Mouse (Mus musculus) forebrain, embryonic 15.5 days (tissue): ENCODE measurements around the gene Olfr539. TPM values are rescaled to one million over a fixed set of nuclear protein-coding genes. Genes with fewer than 3 reads are reported as not detected.

Source experiments
- ATAC-seq: fragments of 200-750 bp; cut with Nextera tagmentation; replicated peaks from 2 replicates; pipeline ENCODE4 v1.8.0; 2017; ENCODE audit warnings: mild to moderate bottlenecking, moderate TSS enrichment, moderate library complexity
- H3K27ac ChIP-seq: fragments of 300-500 bp; sonication (generic); replicated peaks from 2 replicates; pipeline ENCODE4 v1.5.1; 2015; ENCODE audit warnings: mild to moderate bottlenecking, inconsistent platforms
- H3K27me3 ChIP-seq: fragments of 300-500 bp; sonication (generic); 2 replicates; pipeline ENCODE4 v1.6.1; 2015; ENCODE audit warnings: inconsistent platforms
- H3K36me3 ChIP-seq: fragments of 300-500 bp; sonication (generic); 2 replicates; pipeline ENCODE4 v1.6.1; 2015; ENCODE audit warnings: mild to moderate bottlenecking, inconsistent platforms
- H3K4me1 ChIP-seq: fragments of 300-500 bp; sonication (generic); 2 replicates; pipeline ENCODE4 v1.6.1; 2015; ENCODE audit warnings: inconsistent platforms
- H3K4me2 ChIP-seq: fragments of 300-500 bp; sonication (generic); replicated peaks from 2 replicates; pipeline ENCODE4 v1.6.1; 2015; ENCODE audit warnings: mild to moderate bottlenecking, inconsistent platforms
- H3K4me3 ChIP-seq: fragments of 300-500 bp; sonication (generic); 2 replicates; pipeline ENCODE4 v1.5.1; 2015; ENCODE audit warnings: mild to moderate bottlenecking, inconsistent platforms
- H3K9ac ChIP-seq: fragments of 300-500 bp; sonication (generic); replicated peaks from 2 replicates; pipeline ENCODE4 v1.6.1; 2015; ENCODE audit warnings: mild to moderate bottlenecking, inconsistent platforms
- H3K9me3 ChIP-seq: fragments of 300-500 bp; sonication (generic); 2 replicates; pipeline ENCODE4 v1.6.1; 2016; ENCODE audit warnings: inconsistent platforms
- WGBS: fragments of 180-500 bp; shearing (Covaris S2); methylation state at CpG from one replicate; pipeline ENCODE4 v1.1.7; 2015; ENCODE audit warnings: mixed read lengths; 5-methylcytosine and 5-hydroxymethylcytosine counted together
- polyA plus RNA-seq: library from polyadenylated mRNA; unstranded; fragments of >200 nt; fragmentation: Nextera tagmentation; extraction: Ambion mirVana; gene quantifications from 2 replicates; pipeline ENCODE4 v1.2.1, GENCODE M21; 2015

Gene Olfr539
- polyA plus RNA-seq, 1 experiment from 2014 or later: not detected

DNA sequence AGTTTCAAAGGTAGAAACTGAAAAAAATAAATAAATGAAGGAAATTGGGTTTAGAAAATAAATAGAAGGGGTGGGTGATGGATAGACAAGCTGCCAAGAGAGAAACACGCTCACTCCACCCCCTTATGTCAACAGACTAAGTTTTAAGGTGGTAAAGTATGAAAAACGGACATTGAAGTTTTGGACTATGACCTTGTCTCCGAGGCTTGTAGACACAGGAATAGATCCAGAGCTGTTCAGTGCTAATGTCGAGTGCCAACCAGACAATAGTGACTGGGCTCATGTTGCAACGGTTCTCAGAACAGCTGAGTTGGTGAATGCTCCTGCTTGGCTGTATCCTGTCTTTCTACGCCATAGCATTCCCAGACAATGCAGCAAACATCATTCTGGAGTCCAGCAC, 61.4 kb downstream of the Olfr539 start:
- Histone ChIP-seq H3K9me3 (no peaks in the 10 kb centered on the region), H3K4me2 (no peak overlapping the region), H3K27me3 (no peaks in the 10 kb centered on the region), H3K36me3 (no peaks in the 10 kb centered on the region), H3K4me1 (no peaks in the 10 kb centered on the region), H3K4me3 (no peak overlapping the region), H3K27ac (no peak overlapping the region), H3K9ac (no peak overlapping the region)
- ATAC-seq: no peak
- WGBS: 86% methylated on average over 6 of the region's 6 CpGs

DNA sequence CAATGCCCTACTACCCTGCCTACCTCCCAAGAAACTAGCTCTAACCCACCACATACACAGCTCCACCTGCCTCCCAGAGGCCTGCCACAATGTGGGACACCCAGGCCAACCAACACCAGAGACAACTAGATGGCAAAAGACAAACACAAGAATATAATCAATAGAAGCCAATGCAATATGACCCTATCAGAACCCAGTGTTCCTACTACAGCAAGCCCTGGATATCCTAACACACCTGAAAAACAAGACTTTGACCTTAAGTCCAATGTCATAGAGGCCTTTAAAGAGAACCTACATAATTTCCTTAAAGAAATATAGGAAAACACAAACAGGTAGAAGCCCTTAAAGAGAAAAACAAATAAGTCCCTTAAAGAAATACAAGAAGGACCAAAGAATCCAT, 65.8 kb downstream of the Olfr539 start:
- ATAC-seq: no peak
- Histone ChIP-seq H3K4me1 (no peaks in the 10 kb centered on the region), H3K36me3 (no peaks in the 10 kb centered on the region), H3K9ac (no peak overlapping the region), H3K9me3 (peaks cover 3% of the 10 kb centered on the region; the same call in 1 of the 2 replicates), H3K4me3 (no peak overlapping the region), H3K27ac (no peak overlapping the region), H3K4me2 (no peak overlapping the region), H3K27me3 (no peaks in the 10 kb centered on the region)

Other genes with a start within 250 kb of the Olfr539 start
- not detected in 2 replicates for gene Olfr532, start 238.3 kb upstream of the Olfr539 start, polyA plus RNA-seq
- not detected in 2 replicates for gene Olfr533, start 196.6 kb upstream of the Olfr539 start, polyA plus RNA-seq
- gene Olfr535, start 175.7 kb upstream of the Olfr539 start, polyA plus RNA-seq: not detected in 2 replicates
- gene Olfr536, start 152.5 kb upstream of the Olfr539 start, polyA plus RNA-seq: not detected in 2 replicates
- not detected in 2 replicates for gene Olfr538, start 92.0 kb upstream of the Olfr539 start, polyA plus RNA-seq
- gene Olfr46, start 58.7 kb upstream of the Olfr539 start, polyA plus RNA-seq: 0.03 TPM in 1 of 2 replicates, not detected in the other
- not detected in 2 replicates for gene Olfr61, start 31.0 kb upstream of the Olfr539 start, polyA plus RNA-seq
- gene Olfr53, start 13.5 kb upstream of the Olfr539 start, polyA plus RNA-seq: not detected in 2 replicates
- not detected in 2 replicates for gene Olfr45, start 22.0 kb downstream of the Olfr539 start, polyA plus RNA-seq
- gene Olfr541, start 37.3 kb downstream of the Olfr539 start, polyA plus RNA-seq: not detected in 2 replicates
- not detected in 2 replicates for gene Cyp2e1, start 103.8 kb downstream of the Olfr539 start, polyA plus RNA-seq
- 0.13 and 0.55 TPM in 2 replicates for gene Syce1, start 127.9 kb downstream of the Olfr539 start, polyA plus RNA-seq
- gene Zfp941, start 162.2 kb downstream of the Olfr539 start, polyA plus RNA-seq: 11.1 and 12.7 TPM in 2 replicates
- not detected in 2 replicates for gene Urah, start 175.1 kb downstream of the Olfr539 start, polyA plus RNA-seq
- not detected in 2 replicates for gene Scgb1c1, start 185.6 kb downstream of the Olfr539 start, polyA plus RNA-seq
- gene Odf3, start 187.9 kb downstream of the Olfr539 start, polyA plus RNA-seq: 0.10 TPM in 1 of 2 replicates, not detected in the other
- gene Gm45785, start 196.4 kb downstream of the Olfr539 start, polyA plus RNA-seq: not detected in 2 replicates
- gene Ric8a, start 197.0 kb downstream of the Olfr539 start, polyA plus RNA-seq: 91.2 and 96.9 TPM in 2 replicates
- 44.3 and 46.9 TPM in 2 replicates for gene Bet1l, start 197.6 kb downstream of the Olfr539 start, polyA plus RNA-seq
- 283 and 287 TPM in 2 replicates for gene Psmd13, start 222.0 kb downstream of the Olfr539 start, polyA plus RNA-seq
- 33.6 and 36.5 TPM in 2 replicates for gene Sirt3, start 222.4 kb downstream of the Olfr539 start, polyA plus RNA-seq
- gene Cox8b, start 240.5 kb downstream of the Olfr539 start, polyA plus RNA-seq: not detected in 2 replicates